Mouse (Mus musculus) heart, postnatal 0 days (tissue): ENCODE data around the gene Il17rc.

Source experiments
- CTCF ChIP-seq: IDR thresholded peaks from 2 replicates; pipeline ENCODE4 v1.5.1; 2016; ENCODE audit warnings: antibody characterized with exemption, control low read depth, low read depth
- EP300 ChIP-seq: IDR thresholded peaks from 2 replicates; pipeline ENCODE4 v1.6.1; 2016; ENCODE audit warnings: antibody characterized with exemption, low read depth

GRCm38 (mm10) chr6:113442087-113442441 lies 29.2 kb upstream of the Il17rc start:
- TF ChIP-seq CTCF (no peak), EP300 (no peak)
